Mouse (Mus musculus) stomach, postnatal 0 days (tissue): ENCODE results near the gene Arl13b.

Source experiments
- CTCF ChIP-seq: IDR thresholded peaks from 2 replicates; pipeline ENCODE4 v1.5.1; 2016; ENCODE audit warnings: antibody characterized with exemption, low read depth, mild to moderate bottlenecking, moderate library complexity
- EP300 ChIP-seq: optimal IDR thresholded peaks from 2 replicates; pipeline ENCODE3; 2016; ENCODE audit warnings: antibody characterized with exemption

GRCm38 (mm10) chr16:62832481-62832880 lies 14.4 kb downstream of the Arl13b start:
- TF ChIP-seq CTCF = peak; percentile 85
- TF ChIP-seq EP300 = no peak
